Mouse (Mus musculus) heart, embryonic 14.5 days (tissue): Measurements from ENCODE around the gene Bdh1. TPM values are rescaled to one million over a fixed set of nuclear protein-coding genes. Genes with fewer than 3 reads are reported as not detected.

Experiments
- ATAC-seq: fragments of 200-750 bp; cut with Nextera tagmentation; 2 replicates; pipeline ENCODE4 v1.8.0; 2017; ENCODE audit warnings: low read depth, moderate TSS enrichment; ENCODE audit not compliant: insufficient number of reproducible peaks, insufficient read depth, low FRiP score
- H3K27ac ChIP-seq, 2 experiments: fragments of 200-500 bp in 1 of 2; fragments of 300-500 bp in 1 of 2; sonication (generic) in 1 of 2; replicated peaks in 1 of 2; 2 replicates each; pipeline ENCODE4 v1.5.1; 2012 to 2014; ENCODE audit warnings: low read depth in 2 of 2, low read length in 2 of 2, control low read depth in 1 of 2, mild to moderate bottlenecking in 1 of 2, mixed read lengths in 1 of 2; ENCODE audit not compliant: control insufficient read depth in 1 of 2, insufficient read depth in 1 of 2
- H3K27me3 ChIP-seq: fragments of 300-500 bp; sonication (generic); 2 replicates; pipeline ENCODE4 v1.6.1; 2014; ENCODE audit warnings: mild to moderate bottlenecking, low read length, control low read depth; ENCODE audit not compliant: control insufficient read depth, insufficient read depth
- H3K36me3 ChIP-seq: fragments of 300-500 bp; sonication (generic); 2 replicates; pipeline ENCODE4 v1.6.1; 2014; ENCODE audit warnings: mild to moderate bottlenecking, control low read depth, low read length, mixed read lengths; ENCODE audit not compliant: control insufficient read depth, insufficient read depth
- H3K4me1 ChIP-seq, 2 experiments: fragments of 200-500 bp in 1 of 2; fragments of 300-500 bp in 1 of 2; sonication (generic) in 1 of 2; 2 replicates each; pipeline ENCODE4 v1.6.1; 2012 to 2014; ENCODE audit warnings: low read length in 2 of 2, control low read depth in 1 of 2, mixed read lengths in 1 of 2; ENCODE audit not compliant: control insufficient read depth in 2 of 2, insufficient read depth in 2 of 2
- H3K4me2 ChIP-seq: fragments of 300-500 bp; sonication (generic); 2 replicates; pipeline ENCODE4 v1.6.1; 2014; ENCODE audit warnings: mild to moderate bottlenecking, low read length
- H3K4me3 ChIP-seq, 2 experiments: fragments of 200-500 bp in 1 of 2; fragments of 300-500 bp in 1 of 2; sonication (generic) in 1 of 2; 2 replicates each; pipeline ENCODE4 v1.5.1; 2012 to 2014; ENCODE audit warnings: low read length in 2 of 2, mild to moderate bottlenecking in 2 of 2, control low read depth in 1 of 2, low read depth in 1 of 2, moderate library complexity in 1 of 2; ENCODE audit not compliant: control insufficient read depth in 1 of 2, insufficient read depth in 1 of 2
- H3K9ac ChIP-seq: fragments of 300-500 bp; sonication (generic); 2 replicates; pipeline ENCODE4 v1.6.1; 2014; ENCODE audit warnings: mild to moderate bottlenecking, low read length
- H3K9me3 ChIP-seq: fragments of 300-500 bp; sonication (generic); 2 replicates; pipeline ENCODE4 v1.6.1; 2016; ENCODE audit warnings: low read length, control low read depth; ENCODE audit not compliant: control insufficient read depth
- WGBS: fragments of 180-500 bp; shearing (Covaris S2); extraction: QIAGEN DNeasy Blood & Tissue Kit; methylation state at CpG from one replicate; pipeline ENCODE4 v1.1.7; 2014; 5-methylcytosine and 5-hydroxymethylcytosine counted together
- polyA plus RNA-seq: library from polyadenylated mRNA; unstranded; fragments of >200 nt; fragmentation: Nextera tagmentation; extraction: Ambion mirVana; gene quantifications from 2 replicates; pipeline ENCODE4 v1.2.1, GENCODE M21; 2014

The Bdh1 gene
- polyA plus RNA-seq, 1 experiment from 2014 or later = 9.0 TPM

GRCm38 (mm10) chr16:31403971-31404370 lies 18.1 kb upstream of the Bdh1 start:
- Histone ChIP-seq H3K4me1 (no peaks in the 10 kb centered on the region), H3K4me3 (no peak overlapping the region), H3K27me3 (no peaks in the 10 kb centered on the region), H3K27ac (no peak overlapping the region), H3K4me2 (no peak overlapping the region), H3K9me3 (no peaks in the 10 kb centered on the region), H3K9ac (no peak overlapping the region), H3K36me3 (no peaks in the 10 kb centered on the region)
- no peak for ATAC-seq
- 80% methylated on average over 4 of the region's 4 CpGs for WGBS

GRCm38 (mm10) chr16:31405040-31405439 lies 17.0 kb upstream of the Bdh1 start:
- WGBS = 57% methylated on average over 1 of the region's 1 CpGs
- no peaks in the 10 kb centered on the region for H3K27me3 ChIP-seq
- no peak for ATAC-seq
- H3K27ac ChIP-seq = no peak overlapping the region
- no peak overlapping the region for H3K9ac ChIP-seq
- H3K4me3 ChIP-seq = no peak overlapping the region
- H3K9me3 ChIP-seq = no peaks in the 10 kb centered on the region
- no peaks in the 10 kb centered on the region for H3K36me3 ChIP-seq
- H3K4me1 ChIP-seq = no peaks in the 10 kb centered on the region
- no peak overlapping the region for H3K4me2 ChIP-seq

GRCm38 (mm10) chr16:31407872-31408271 lies 14.2 kb upstream of the Bdh1 start:
- no peak for ATAC-seq
- Histone ChIP-seq H3K27me3 (no peaks in the 10 kb centered on the region), H3K36me3 (no peaks in the 10 kb centered on the region), H3K4me2 (no peak overlapping the region), H3K9ac (no peak overlapping the region), H3K27ac (no peak overlapping the region), H3K4me3 (no peak overlapping the region), H3K4me1 (no peaks in the 10 kb centered on the region), H3K9me3 (no peaks in the 10 kb centered on the region)
- WGBS = 67% methylated on average over 3 of the region's 3 CpGs

GRCm38 (mm10) chr16:31410969-31411368 lies 11.1 kb upstream of the Bdh1 start:
- Histone ChIP-seq H3K9ac (no peak overlapping the region), H3K27ac (no peak overlapping the region), H3K36me3 (no peaks in the 10 kb centered on the region), H3K27me3 (no peaks in the 10 kb centered on the region), H3K4me3 (no peak overlapping the region), H3K9me3 (no peaks in the 10 kb centered on the region), H3K4me1 (no peaks in the 10 kb centered on the region), H3K4me2 (no peak overlapping the region)
- no peak for ATAC-seq
- WGBS = 64% methylated on average over 4 of the region's 4 CpGs

GRCm38 (mm10) chr16:31412321-31412720 lies 9.8 kb upstream of the Bdh1 start:
- Histone ChIP-seq H3K9me3 (no peaks in the 10 kb centered on the region), H3K36me3 (no peaks in the 10 kb centered on the region), H3K27me3 (no peaks in the 10 kb centered on the region), H3K4me2 (no peak overlapping the region), H3K27ac (no peak overlapping the region), H3K9ac (no peak overlapping the region), H3K4me3 (no peak overlapping the region), H3K4me1 (no peaks in the 10 kb centered on the region)
- peak; percentile 39; the same call in 1 of the 2 replicates for ATAC-seq
- WGBS = 62% methylated on average over 14 of the region's 14 CpGs

GRCm38 (mm10) chr16:31413777-31414176 lies 8.3 kb upstream of the Bdh1 start:
- no peak overlapping the region for H3K9ac ChIP-seq
- 68% methylated on average over 3 of the region's 3 CpGs for WGBS
- H3K4me1 ChIP-seq = no peaks in the 10 kb centered on the region
- H3K9me3 ChIP-seq = no peaks in the 10 kb centered on the region
- H3K27me3 ChIP-seq = no peaks in the 10 kb centered on the region
- no peak overlapping the region for H3K27ac ChIP-seq
- H3K4me2 ChIP-seq = no peak overlapping the region
- H3K4me3 ChIP-seq = no peak overlapping the region
- no peak for ATAC-seq
- no peaks in the 10 kb centered on the region for H3K36me3 ChIP-seq

GRCm38 (mm10) chr16:31415885-31416450 lies 6.1 kb upstream of the Bdh1 start:
- no peak overlapping the region for H3K4me3 ChIP-seq
- H3K36me3 ChIP-seq = no peaks in the 10 kb centered on the region
- H3K4me2 ChIP-seq = no peak overlapping the region
- 49% methylated on average over 9 of the region's 9 CpGs for WGBS
- H3K9me3 ChIP-seq = no peaks in the 10 kb centered on the region
- ATAC-seq = no peak
- H3K9ac ChIP-seq = no peak overlapping the region
- H3K4me1 ChIP-seq = no peaks in the 10 kb centered on the region
- no peak overlapping the region for H3K27ac ChIP-seq
- H3K27me3 ChIP-seq = no peaks in the 10 kb centered on the region

- Histone ChIP-seq H3K9ac (no peak overlapping the region), H3K27me3 (no peaks in the 10 kb centered on the region), H3K4me3 (no peak overlapping the region), H3K27ac (no peak overlapping the region), H3K9me3 (no peaks in the 10 kb centered on the region), H3K4me1 (no peaks in the 10 kb centered on the region), H3K4me2 (no peak overlapping the region), H3K36me3 (no peaks in the 10 kb centered on the region)
- WGBS = 66% methylated on average over 3 of the region's 3 CpGs
- ATAC-seq = no peak
Observed at GRCm38 (mm10) chr16:31418704-31419103, 3.4 kb upstream of the Bdh1 start.
